Mouse (Mus musculus): ENCODE data around the gene Tom1l2. TPM values are rescaled to one million over a fixed set of nuclear protein-coding genes. Genes with fewer than 3 reads are reported as not detected.

Tom1l2 gene
- total RNA-seq, 2 experiments from 2014 or later, result 63.0 to 80.7 TPM

GRCm38 (mm10) chr11:60184346-60185325 lies 168.1 kb downstream of the Tom1l2 start:
- DNase-seq (ENCODE audit: low spot score in 2 of 2), result no peak

- no peak for DNase-seq (ENCODE audit: low spot score in 2 of 2)
Measured at GRCm38 (mm10) chr11:60182741-60183140, 170.0 kb downstream of the Tom1l2 start.

- DNase-seq (ENCODE audit: low spot score in 2 of 2), result no peak
Measured at GRCm38 (mm10) chr11:60182116-60182670, 170.5 kb downstream of the Tom1l2 start.

- no peak for DNase-seq (ENCODE audit: low spot score in 2 of 2)
Measured at GRCm38 (mm10) chr11:60178506-60178905, 174.2 kb downstream of the Tom1l2 start.

- no peak for DNase-seq (ENCODE audit: low spot score in 2 of 2)
Measured at GRCm38 (mm10) chr11:60178005-60178404, 174.7 kb downstream of the Tom1l2 start.

- DNase-seq (ENCODE audit: low spot score in 2 of 2), result no peak
Measured at GRCm38 (mm10) chr11:60176975-60177657, 175.6 kb downstream of the Tom1l2 start.

Small RNA genes lying within 50 kb of the gene (microRNA-seq; reads per million reads assigned to microRNA genes)
- gene Gm27711 (ENCODE audit: borderline number of aligned reads in 2 of 2), result 0 reads per million in 2 experiments
- gene Mir6921 (ENCODE audit: borderline number of aligned reads in 2 of 2), result 1.4 to 3.1 reads per million in 2 experiments
- 0.47 to 1.8 reads per million in 2 experiments for gene Mir6922 (ENCODE audit: borderline number of aligned reads in 2 of 2)

Other genes with a start within 250 kb of the Tom1l2 start
- gene Rai1, start 247.9 kb downstream of the Tom1l2 start, total RNA-seq (2021), result 10 to 100 TPM; 35.2 to 42.3 TPM
- 100 to 1,000 TPM; 141 to 185 TPM for gene Srebf1, start 130.3 kb downstream of the Tom1l2 start, total RNA-seq (2021)
- gene Drc3, start 424 bp upstream of the Tom1l2 start, total RNA-seq (2021), result 1 to 10 TPM in 1 of 2 experiments, under 1 TPM in 1; 0.73 to 1.6 TPM
- gene Gid4, start 64.2 kb upstream of the Tom1l2 start, total RNA-seq (2021), result 10 to 100 TPM; 48.8 to 63.1 TPM
- 10 to 100 TPM; 60.7 to 93.7 TPM for gene Atpaf2, start 65.6 kb upstream of the Tom1l2 start, total RNA-seq (2021)
- gene Drg2, start 101.7 kb upstream of the Tom1l2 start, total RNA-seq (2021), result 10 to 100 TPM; 54.6 to 65.5 TPM
- under 1 TPM; 0.10 to 0.13 TPM for gene Myo15, start 116.4 kb upstream of the Tom1l2 start, total RNA-seq (2021)
- 100 to 1,000 TPM in 1 of 2 experiments, 10 to 100 TPM in 1; 85.0 to 117 TPM for gene Alkbh5, start 183.5 kb upstream of the Tom1l2 start, total RNA-seq (2021)

Measured in adrenal gland, adult 18-20 months (tissue).